Mouse (Mus musculus) small intestine, adult 2 months (tissue): Measurements from ENCODE around the gene Naa50.

Experiments
- CTCF ChIP-seq: fragments of 200-500 bp; IDR thresholded peaks from 2 replicates; pipeline ENCODE4 v1.5.1; 2012; ENCODE audit warnings: low read depth, mild to moderate bottlenecking, control low read depth, inconsistent platforms, low read length, moderate library complexity, mixed read lengths; ENCODE audit not compliant: insufficient replicate concordance, insufficient read length; ENCODE audit errors: extremely low read depth
- POLR2A ChIP-seq: fragments of 200-500 bp; IDR thresholded peaks from 2 replicates; pipeline ENCODE4 v1.6.1; 2012; ENCODE audit warnings: low read depth, mild to moderate bottlenecking, control low read depth, inconsistent platforms, low read length, moderate library complexity

GRCm38 (mm10) chr16:44125436-44125835 lies 14.2 kb upstream of the Naa50 start:
- TF ChIP-seq POLR2A = no peak
- TF ChIP-seq CTCF = no peak
